Mouse (Mus musculus) hindbrain, embryonic 13.5 days (tissue): ENCODE results near the gene 4930524J08Rik. TPM values are rescaled to one million over a fixed set of nuclear protein-coding genes. Genes with fewer than 3 reads are reported as not detected.

ENCODE experiments used
- ATAC-seq: fragments of 200-750 bp; cut with Nextera tagmentation; 2 replicates; pipeline ENCODE4 v1.8.0; 2017; ENCODE audit warnings: moderate TSS enrichment; ENCODE audit not compliant: low FRiP score
- H3K27ac ChIP-seq: fragments of 300-500 bp; sonication (generic); 2 replicates; pipeline ENCODE4 v1.5.1; 2015; ENCODE audit warnings: inconsistent platforms, mild to moderate bottlenecking, moderate library complexity
- H3K27me3 ChIP-seq: fragments of 300-500 bp; sonication (generic); 2 replicates; pipeline ENCODE4 v1.6.1; 2015; ENCODE audit warnings: mild to moderate bottlenecking, inconsistent platforms
- H3K36me3 ChIP-seq: fragments of 300-500 bp; sonication (generic); 2 replicates; pipeline ENCODE4 v1.6.1; 2015; ENCODE audit warnings: mild to moderate bottlenecking, inconsistent platforms
- H3K4me1 ChIP-seq: fragments of 300-500 bp; sonication (generic); replicated peaks from 2 replicates; pipeline ENCODE4 v1.6.1; 2015; ENCODE audit warnings: inconsistent platforms
- H3K4me2 ChIP-seq: fragments of 300-500 bp; sonication (generic); 2 replicates; pipeline ENCODE4 v1.6.1; 2015; ENCODE audit warnings: inconsistent platforms, mild to moderate bottlenecking, moderate library complexity
- H3K4me3 ChIP-seq: fragments of 300-500 bp; sonication (generic); 2 replicates; pipeline ENCODE4 v1.5.1; 2015; ENCODE audit warnings: mild to moderate bottlenecking, inconsistent platforms
- H3K9ac ChIP-seq: fragments of 300-500 bp; sonication (generic); 2 replicates; pipeline ENCODE4 v1.6.1; 2015; ENCODE audit warnings: mild to moderate bottlenecking, inconsistent platforms
- H3K9me3 ChIP-seq: fragments of 300-500 bp; sonication (generic); 2 replicates; pipeline ENCODE4 v1.6.1; 2016; ENCODE audit warnings: inconsistent platforms
- WGBS: fragments of 180-500 bp; shearing (Covaris S2); methylation state at CpG from one replicate; pipeline ENCODE4 v1.1.7; 2015; 5-methylcytosine and 5-hydroxymethylcytosine counted together
- polyA plus RNA-seq: library from polyadenylated mRNA; unstranded; fragments of >200 nt; fragmentation: Nextera tagmentation; extraction: Ambion mirVana; gene quantifications from 2 replicates; pipeline ENCODE4 v1.2.1, GENCODE M21; 2015

4930524J08Rik gene
- polyA plus RNA-seq, 1 experiment from 2014 or later, result 3.9 TPM

DNA sequence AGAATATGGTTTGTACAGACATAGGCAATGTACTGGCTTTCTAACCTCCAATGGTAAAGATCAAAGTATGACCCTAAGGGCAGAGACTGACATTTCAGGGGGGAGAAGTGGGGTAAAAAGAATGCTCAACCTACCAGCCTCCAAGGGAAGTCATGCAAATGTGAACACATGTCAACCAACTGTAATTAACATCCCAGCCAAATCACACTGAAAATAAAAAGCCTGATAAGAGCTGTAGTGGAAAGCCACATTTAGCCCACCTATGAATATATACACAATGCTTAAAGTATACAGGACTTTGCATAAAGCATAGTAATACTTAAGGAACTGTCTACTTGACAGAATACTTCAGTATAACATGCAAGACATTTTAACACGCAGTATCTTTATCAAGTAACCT, 3.1 kb upstream of the 4930524J08Rik start:
- ATAC-seq, result no peak
- no peak overlapping the region for H3K27ac ChIP-seq
- WGBS, result 75% methylated on average over 1 of the region's 1 CpGs
- H3K4me3 ChIP-seq, result peak overlapping the region; percentile 94
- peaks cover 5% of the 10 kb centered on the region for H3K36me3 ChIP-seq
- H3K4me2 ChIP-seq, result peak overlapping the region; percentile 90
- H3K27me3 ChIP-seq, result no peaks in the 10 kb centered on the region
- peaks cover 44% of the 10 kb centered on the region for H3K4me1 ChIP-seq
- no peak overlapping the region for H3K9ac ChIP-seq
- H3K9me3 ChIP-seq, result no peaks in the 10 kb centered on the region

DNA sequence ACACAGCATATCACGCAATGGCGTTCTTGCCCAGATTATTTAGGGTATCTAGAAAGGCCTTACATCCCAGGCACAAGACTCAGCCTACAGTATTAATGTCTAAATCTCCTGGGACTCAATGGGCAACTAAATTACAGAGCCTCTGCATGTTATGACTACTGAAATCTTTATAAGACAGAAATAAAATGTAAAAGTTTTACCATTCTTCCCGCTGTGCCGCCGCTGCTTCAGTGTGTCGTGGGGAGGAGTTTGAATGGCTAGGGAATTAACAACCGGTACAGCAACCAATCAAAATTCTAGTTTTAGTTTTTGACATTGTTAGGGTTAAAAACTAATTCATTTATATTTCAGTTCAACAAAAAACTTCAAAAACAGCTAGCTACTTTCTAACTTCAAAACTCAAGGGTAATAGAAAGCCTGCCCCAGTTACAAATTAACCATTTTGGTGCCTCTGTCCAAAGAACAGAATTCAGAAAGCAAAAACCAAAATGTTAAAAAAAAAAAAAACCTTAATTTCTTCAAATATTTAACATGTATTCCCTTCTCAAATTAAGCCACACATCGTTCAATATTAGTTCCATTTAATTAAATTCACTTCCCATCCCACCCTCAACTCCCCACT, 2.4 kb upstream of the 4930524J08Rik start:
- Histone ChIP-seq H3K27ac (no peak overlapping the region), H3K27me3 (no peaks in the 10 kb centered on the region), H3K36me3 (0 out of 2 replicates have a peak, but pooled peaks cover 4% of the 10 kb centered on the region), H3K9me3 (no peaks in the 10 kb centered on the region), H3K4me2 (peak overlapping the region; percentile 90), H3K4me3 (peak overlapping the region; percentile 94), H3K4me1 (peaks cover 44% of the 10 kb centered on the region), H3K9ac (peak overlapping the region; percentile 99)
- 13% methylated on average over 8 of the region's 8 CpGs for WGBS
- no peak for ATAC-seq

DNA sequence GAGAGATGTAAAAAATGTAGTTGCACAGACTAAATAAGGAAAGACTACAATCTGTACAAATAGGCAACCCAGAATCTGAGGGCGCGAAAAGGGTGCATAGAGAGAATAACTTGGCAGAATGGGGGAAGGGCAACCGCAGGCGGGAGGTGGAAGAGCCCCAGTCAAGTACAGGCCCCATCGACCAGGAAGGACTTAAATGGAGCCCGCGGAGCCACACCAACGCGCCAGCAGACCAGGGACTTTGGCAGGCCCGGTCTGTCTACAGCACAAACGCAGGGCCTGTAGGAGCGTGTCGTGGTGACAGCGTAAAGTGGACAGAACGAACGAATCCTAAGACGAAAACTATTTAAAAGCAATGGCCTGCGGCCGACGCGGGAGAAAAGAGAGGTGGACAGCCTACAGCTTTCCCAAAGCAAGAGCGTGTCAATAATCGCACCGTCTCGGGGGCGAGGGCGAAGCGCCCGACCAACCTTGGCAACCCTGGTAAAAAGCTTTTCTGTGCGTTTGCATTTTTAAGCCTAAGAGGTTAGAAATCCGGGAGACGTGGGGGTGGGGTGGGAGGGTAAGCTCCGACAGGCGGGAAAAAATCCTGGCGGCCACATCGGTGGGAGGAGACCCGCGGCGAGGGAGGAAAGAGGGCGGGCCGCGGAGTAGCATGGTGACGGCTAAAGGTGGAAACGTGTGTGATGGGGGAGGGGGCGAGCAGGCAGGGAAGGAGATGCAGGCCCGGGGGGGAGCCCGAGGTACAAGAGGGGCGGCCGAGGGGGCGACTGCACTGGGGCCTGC, 1.2 kb upstream of the 4930524J08Rik start:
- peak overlapping the region; percentile 94 for H3K4me3 ChIP-seq
- no peaks in the 10 kb centered on the region for H3K27me3 ChIP-seq
- H3K36me3 ChIP-seq, result 0 out of 2 replicates have a peak, but pooled peaks cover 4% of the 10 kb centered on the region
- H3K9ac ChIP-seq, result peak overlapping the region; percentile 99
- under 1% methylated on average over 44 of the region's 50 CpGs for WGBS
- H3K4me2 ChIP-seq, result peak overlapping the region; percentile 90
- H3K4me1 ChIP-seq, result peaks cover 43% of the 10 kb centered on the region
- H3K27ac ChIP-seq, result peak overlapping the region; percentile 99
- no peaks in the 10 kb centered on the region for H3K9me3 ChIP-seq
- ATAC-seq, result peak; percentile 55

DNA sequence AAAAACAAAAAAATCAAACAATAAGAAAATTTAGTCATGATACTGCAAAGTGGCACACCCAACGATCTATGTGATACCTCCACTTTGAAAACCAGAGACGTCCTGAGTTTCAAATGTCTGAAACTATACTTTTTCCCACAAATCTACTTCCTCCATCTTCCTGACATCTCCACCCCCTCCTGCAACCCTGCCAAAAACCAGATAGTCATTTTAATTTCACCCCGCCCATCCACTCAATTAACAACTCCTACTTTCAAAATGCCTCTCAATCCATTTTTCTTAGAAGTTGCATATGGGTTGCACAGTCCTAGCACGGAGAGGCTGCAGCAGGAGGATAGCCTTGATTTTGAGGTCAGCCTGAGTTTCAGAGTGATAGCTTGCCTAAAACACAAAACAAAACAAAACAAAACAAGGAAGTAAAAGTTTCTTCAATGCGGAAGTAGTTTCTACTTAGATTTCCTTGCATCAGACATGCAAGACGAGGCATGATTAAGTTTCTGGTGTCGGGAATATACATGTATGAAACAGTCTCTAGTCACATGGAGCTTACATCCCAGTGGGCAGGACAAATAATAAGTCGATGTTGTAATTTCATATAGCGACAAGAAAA, 4.7 kb downstream of the 4930524J08Rik start:
- no peak overlapping the region for H3K9ac ChIP-seq
- H3K4me2 ChIP-seq, result no peak overlapping the region
- H3K9me3 ChIP-seq, result no peaks in the 10 kb centered on the region
- no peaks in the 10 kb centered on the region for H3K36me3 ChIP-seq
- ATAC-seq, result no peak
- no peak overlapping the region for H3K27ac ChIP-seq
- no peaks in the 10 kb centered on the region for H3K27me3 ChIP-seq
- 94% methylated on average over 9 of the region's 9 CpGs for WGBS
- no peak overlapping the region for H3K4me3 ChIP-seq
- H3K4me1 ChIP-seq, result peaks cover 6% of the 10 kb centered on the region

DNA sequence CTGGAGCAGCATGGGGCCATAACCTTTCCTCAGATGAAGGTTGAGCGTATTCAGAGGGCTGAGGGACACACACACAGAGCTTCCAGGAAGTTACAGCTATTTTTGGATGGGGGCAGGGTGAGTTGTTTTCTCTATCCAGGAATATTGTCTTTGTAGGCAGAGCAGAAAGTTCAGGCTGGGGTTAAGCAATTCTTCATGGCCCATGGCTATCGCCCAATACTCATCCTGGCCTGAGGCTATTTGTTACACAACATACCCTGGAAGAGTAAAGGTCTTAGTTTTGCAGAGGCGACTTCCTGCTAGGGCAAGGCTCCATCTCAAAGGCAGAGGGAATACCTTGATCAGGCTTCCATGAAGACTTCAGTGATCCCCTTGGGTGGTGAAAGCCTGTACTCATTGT, 15.3 kb downstream of the 4930524J08Rik start:
- Histone ChIP-seq H3K4me3 (no peak overlapping the region), H3K27me3 (no peaks in the 10 kb centered on the region), H3K4me2 (no peak overlapping the region), H3K27ac (no peak overlapping the region), H3K4me1 (no peaks in the 10 kb centered on the region), H3K36me3 (no peaks in the 10 kb centered on the region), H3K9ac (no peak overlapping the region), H3K9me3 (no peaks in the 10 kb centered on the region; the same call in 1 of the 2 replicates)
- no peak for ATAC-seq
- WGBS, result 84% methylated on average over 3 of the region's 3 CpGs

DNA sequence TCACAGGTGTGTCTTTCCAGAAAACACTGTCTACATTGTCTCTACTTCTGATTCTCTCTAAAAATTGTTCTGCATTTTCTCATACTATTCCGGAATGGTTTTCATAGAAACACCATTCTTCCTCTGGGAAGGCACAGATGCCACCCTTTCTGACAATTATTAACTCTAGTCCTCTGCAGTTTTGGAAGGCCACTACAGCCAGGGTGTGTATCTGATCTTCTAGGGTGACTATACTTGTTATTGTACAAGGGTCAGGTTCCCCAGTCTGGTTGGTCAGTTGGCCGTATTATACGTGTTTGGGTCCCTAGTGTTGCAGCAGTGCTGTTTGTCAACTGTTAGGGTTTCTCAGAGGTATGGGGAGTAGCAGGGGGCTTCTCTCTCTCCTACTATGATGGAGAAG, 15.8 kb downstream of the 4930524J08Rik start:
- WGBS, result 90% methylated on average over 3 of the region's 3 CpGs
- Histone ChIP-seq H3K4me2 (no peak overlapping the region), H3K36me3 (no peaks in the 10 kb centered on the region), H3K27ac (no peak overlapping the region), H3K9me3 (no peaks in the 10 kb centered on the region; the same call in 1 of the 2 replicates), H3K4me1 (no peaks in the 10 kb centered on the region), H3K4me3 (no peak overlapping the region), H3K27me3 (no peaks in the 10 kb centered on the region), H3K9ac (no peak overlapping the region)
- no peak for ATAC-seq

DNA sequence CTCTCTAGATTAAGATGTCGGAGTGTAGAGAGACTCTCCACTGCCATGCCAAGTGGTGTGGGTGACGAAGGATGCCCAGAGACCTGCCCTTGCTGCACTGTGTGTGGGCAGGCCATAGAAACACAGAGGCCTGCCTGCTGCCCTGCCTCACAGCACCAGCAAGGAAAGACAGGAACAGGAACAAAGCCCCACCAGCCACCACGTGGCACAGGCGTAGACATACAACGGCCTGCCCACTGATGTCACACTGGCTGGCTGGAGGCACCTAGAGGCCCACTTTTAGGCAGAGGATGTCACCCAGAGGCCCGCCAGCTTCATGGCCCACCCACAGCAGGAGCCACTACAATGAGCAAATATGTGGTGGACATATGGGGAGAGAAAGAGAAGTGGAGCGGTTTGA, 21.2 kb downstream of the 4930524J08Rik start:
- H3K27ac ChIP-seq, result no peak overlapping the region
- no peak for ATAC-seq
- no peak overlapping the region for H3K4me2 ChIP-seq
- H3K27me3 ChIP-seq, result no peaks in the 10 kb centered on the region
- H3K4me3 ChIP-seq, result no peak overlapping the region
- no peaks in the 10 kb centered on the region for H3K36me3 ChIP-seq
- WGBS, result 78% methylated on average over 7 of the region's 7 CpGs
- no peaks in the 10 kb centered on the region for H3K4me1 ChIP-seq
- no peak overlapping the region for H3K9ac ChIP-seq
- H3K9me3 ChIP-seq, result no peaks in the 10 kb centered on the region

DNA sequence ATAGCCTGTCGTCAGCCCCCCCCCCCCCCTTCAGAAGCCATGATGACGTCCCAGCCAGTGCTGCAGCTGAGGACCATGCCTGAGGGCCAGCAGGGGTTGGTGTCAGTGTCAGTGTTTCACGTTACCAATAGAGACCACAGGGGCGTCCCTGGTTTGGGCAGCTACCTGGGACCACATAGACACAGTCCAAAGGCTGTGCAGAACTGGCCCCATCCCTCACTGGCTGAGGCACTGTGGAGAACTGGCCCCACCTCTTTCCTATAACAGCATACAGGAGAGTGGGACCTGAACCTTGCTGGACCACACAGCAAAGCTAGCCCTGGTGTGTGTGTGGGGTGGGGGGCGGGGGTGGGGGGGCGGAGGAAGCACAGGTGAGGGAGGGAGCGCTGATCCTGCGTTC, 21.6 kb downstream of the 4930524J08Rik start:
- Histone ChIP-seq H3K4me1 (no peaks in the 10 kb centered on the region), H3K9ac (no peak overlapping the region), H3K27me3 (no peaks in the 10 kb centered on the region), H3K27ac (no peak overlapping the region), H3K4me2 (no peak overlapping the region), H3K9me3 (no peaks in the 10 kb centered on the region), H3K36me3 (no peaks in the 10 kb centered on the region), H3K4me3 (no peak overlapping the region)
- ATAC-seq, result no peak
- 50% methylated on average over 7 of the region's 8 CpGs for WGBS

DNA sequence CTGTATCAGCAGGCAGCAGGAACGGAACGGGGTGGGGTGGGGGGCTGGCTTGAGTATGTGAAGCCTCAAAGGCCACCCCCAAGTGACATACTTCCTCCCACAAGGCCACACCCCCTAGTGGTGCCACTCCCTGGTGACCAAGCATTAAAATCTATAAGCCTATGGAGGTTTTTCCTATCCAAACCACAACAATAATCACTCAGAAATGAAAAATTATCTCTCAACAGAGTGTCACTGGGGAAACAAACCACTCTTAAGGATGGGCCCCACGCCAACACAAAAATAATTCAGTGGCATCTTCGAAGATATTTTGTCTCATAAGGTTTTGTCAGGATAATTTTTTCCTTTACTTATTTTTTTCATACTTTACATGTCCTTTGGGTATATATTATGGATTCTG, 25.0 kb downstream of the 4930524J08Rik start:
- no peaks in the 10 kb centered on the region for H3K36me3 ChIP-seq
- whole genome bisulfite sequencing, result 91% methylated on average over 4 of the region's 4 CpGs

DNA sequence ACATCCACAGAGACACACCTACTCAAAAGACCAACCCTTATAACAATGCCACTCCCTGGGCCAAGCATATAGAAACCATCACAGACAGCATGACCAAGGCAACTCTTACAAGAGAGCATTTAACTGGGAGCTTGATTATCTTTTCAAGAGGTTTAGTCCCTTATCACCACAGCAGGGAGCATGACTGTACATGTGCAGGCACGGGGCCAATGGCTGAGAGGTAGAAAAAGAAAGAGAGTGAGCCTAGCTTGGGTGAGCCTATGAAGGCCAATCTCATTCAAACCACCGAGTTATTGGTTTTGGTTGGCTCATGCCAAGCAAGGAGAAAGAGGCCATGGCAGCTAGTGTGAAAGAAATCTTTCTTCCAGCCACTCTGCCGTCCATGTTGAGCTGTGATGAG, 26.6 kb downstream of the 4930524J08Rik start:
- Histone ChIP-seq H3K9ac (no peak overlapping the region), H3K27me3 (no peaks in the 10 kb centered on the region), H3K27ac (no peak overlapping the region), H3K4me2 (no peak overlapping the region), H3K4me3 (no peak overlapping the region), H3K9me3 (no peaks in the 10 kb centered on the region), H3K4me1 (no peaks in the 10 kb centered on the region), H3K36me3 (no peaks in the 10 kb centered on the region)
- 73% methylated on average over 3 of the region's 3 CpGs for WGBS
- ATAC-seq, result no peak

More for the DNA sequence above, 25.0 kb downstream of the 4930524J08Rik start:
- H3K9ac ChIP-seq, result no peak overlapping the region
- no peak overlapping the region for H3K4me3 ChIP-seq
- H3K4me1 ChIP-seq, result no peaks in the 10 kb centered on the region
- ATAC-seq, result no peak
- no peaks in the 10 kb centered on the region for H3K27me3 ChIP-seq
- H3K4me2 ChIP-seq, result no peak overlapping the region
- no peaks in the 10 kb centered on the region for H3K9me3 ChIP-seq
- H3K27ac ChIP-seq, result no peak overlapping the region

DNA sequence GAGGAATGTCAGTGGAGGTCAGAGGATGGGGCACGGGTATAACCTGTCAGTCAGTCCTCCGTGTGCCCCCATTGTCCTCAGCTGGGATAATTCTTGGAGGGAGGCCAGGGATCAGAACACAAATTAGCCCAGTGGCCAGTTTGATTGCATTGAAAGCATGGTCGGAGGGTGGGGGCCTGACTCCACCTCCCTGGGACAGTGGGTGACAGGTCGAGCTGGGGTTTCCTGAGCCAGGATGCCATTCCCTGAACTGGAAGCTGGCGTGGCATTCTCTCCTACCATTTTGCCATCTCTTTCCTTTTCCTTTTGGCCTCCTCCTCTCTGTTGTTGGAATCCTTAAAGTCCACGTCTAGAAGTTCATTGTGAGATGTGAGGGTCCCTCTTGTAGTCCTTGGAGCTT, 27.0 kb downstream of the 4930524J08Rik start:
- Histone ChIP-seq H3K27me3 (no peaks in the 10 kb centered on the region), H3K27ac (no peak overlapping the region), H3K4me2 (no peak overlapping the region), H3K9ac (no peak overlapping the region), H3K36me3 (no peaks in the 10 kb centered on the region), H3K9me3 (no peaks in the 10 kb centered on the region), H3K4me1 (no peaks in the 10 kb centered on the region), H3K4me3 (no peak overlapping the region)
- ATAC-seq, result no peak
- WGBS, result 83% methylated on average over 6 of the region's 6 CpGs

DNA sequence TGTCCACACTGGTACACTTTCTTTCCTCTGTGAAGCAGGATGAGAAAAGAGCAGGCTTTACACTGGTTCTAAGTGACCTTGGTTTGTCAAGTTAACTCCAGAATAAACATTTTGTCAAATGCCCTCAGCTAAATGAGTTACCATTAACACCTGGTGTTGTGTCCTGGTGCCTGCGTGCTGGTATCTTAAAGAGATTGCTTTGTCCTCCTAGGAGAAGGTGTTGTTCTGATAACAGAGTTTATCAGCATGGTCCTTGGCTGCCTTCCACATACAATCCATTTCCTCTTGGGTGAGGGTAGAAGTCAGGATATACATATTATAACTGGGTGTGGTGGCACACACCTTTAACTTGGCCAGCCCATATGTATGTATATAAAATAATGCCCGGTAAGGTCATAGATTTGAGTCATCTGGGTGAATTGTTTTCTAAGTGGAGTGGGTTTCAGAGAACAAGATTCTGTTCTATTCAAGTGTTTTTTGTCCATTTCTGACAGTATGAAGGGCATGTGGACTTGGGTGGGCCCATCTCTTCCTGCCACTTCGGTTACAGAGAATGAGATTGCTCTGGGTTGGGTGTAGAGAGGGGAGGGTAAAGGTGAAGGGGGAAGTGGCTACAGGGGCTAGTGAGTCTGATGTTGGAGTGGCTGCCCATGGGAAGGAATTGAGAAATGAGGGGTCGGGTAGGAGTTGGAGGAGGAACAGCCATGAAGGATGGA, 27.6 kb downstream of the 4930524J08Rik start:
- H3K27ac ChIP-seq, result no peak overlapping the region
- no peaks in the 10 kb centered on the region for H3K27me3 ChIP-seq
- H3K9ac ChIP-seq, result no peak overlapping the region
- no peaks in the 10 kb centered on the region for H3K9me3 ChIP-seq
- WGBS, result 90% methylated on average over 4 of the region's 4 CpGs
- no peaks in the 10 kb centered on the region for H3K36me3 ChIP-seq
- no peaks in the 10 kb centered on the region for H3K4me1 ChIP-seq
- no peak overlapping the region for H3K4me3 ChIP-seq
- no peak for ATAC-seq
- no peak overlapping the region for H3K4me2 ChIP-seq
